Mouse (Mus musculus): ENCODE data around the gene Mgmt. TPM values are rescaled to one million over a fixed set of nuclear protein-coding genes. Genes with fewer than 3 reads are reported as not detected.

The Mgmt gene
- polyA plus RNA-seq, 1 experiment from 2014 or later = 5.2 TPM

DNA sequence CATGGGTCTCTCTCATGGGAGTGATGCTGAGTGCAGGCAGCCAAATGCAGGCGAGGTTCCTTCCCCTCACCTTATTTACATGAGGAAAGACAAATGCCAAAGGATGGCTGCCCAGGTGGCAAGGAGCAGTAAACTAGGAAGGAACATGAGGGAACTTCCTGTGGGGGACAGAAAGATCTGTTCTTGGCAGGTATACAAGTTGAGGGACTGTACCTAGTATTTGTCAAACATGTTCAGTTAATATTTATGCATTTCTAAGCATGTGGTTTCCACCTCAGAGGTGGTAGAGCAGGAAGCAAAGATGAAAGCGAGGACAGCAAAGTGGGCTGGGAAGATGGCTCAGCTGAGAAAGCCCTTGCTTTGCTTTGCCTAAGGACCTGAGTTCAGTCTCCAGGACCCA is 260.2 kb downstream of the Mgmt start:
- Histone ChIP-seq H3K9me3 (no peaks in the 10 kb centered on the region), H3K9ac (no peak overlapping the region), H3K36me3 (no peaks in the 10 kb centered on the region), H3K27me3 (replicated peaks) (no peaks in the 10 kb centered on the region), H3K4me1 (replicated peaks) (no peaks in the 10 kb centered on the region; the same call in 1 of the 2 replicates), H3K4me3 (replicated peaks) (no peak overlapping the region), H3K4me2 (replicated peaks) (no peak overlapping the region), H3K27ac (no peak overlapping the region)
- ATAC-seq = no peak
- 51% methylated on average over 2 of the region's 2 CpGs for WGBS

DNA sequence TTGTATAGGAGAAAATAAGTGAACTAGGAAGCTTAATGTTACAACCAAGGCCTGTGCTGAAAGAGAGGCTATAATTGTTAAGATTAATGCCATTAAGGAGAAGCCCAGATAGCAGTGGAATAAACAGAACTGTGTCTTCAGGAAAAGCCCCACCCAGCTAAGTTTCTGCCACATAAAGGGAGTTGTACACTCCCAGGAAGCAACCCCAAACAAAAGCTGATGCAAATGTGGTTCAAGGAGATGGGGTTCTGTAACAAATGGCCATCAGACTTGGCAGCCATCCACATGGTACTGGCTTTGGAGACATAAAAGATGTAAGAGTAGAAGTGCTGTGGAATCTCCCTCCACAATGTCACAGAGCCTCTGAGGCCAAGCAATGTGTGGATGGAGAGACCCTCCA is 264.7 kb downstream of the Mgmt start:
- H3K9me3 ChIP-seq = no peaks in the 10 kb centered on the region
- no peak for ATAC-seq
- no peaks in the 10 kb centered on the region for H3K36me3 ChIP-seq

DNA sequence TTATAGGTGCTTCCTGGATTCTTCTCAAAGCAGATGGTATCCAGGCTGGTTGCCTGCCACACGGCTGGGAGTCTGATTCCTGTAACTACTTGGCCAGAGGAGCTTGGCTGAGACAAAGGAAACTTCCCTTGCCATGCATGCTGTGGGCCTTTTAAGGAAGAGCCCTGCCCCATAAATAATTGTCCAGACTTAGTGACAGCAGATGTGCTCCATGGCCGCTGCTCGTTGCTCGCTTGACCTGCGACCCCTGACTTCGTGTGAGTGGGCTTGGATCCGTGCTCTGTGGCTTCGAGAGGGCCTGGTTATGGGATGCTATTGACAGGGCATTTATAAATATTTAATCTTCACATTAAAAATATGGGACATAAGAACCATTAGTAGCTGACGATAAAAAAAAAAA is 277.9 kb downstream of the Mgmt start:
- Histone ChIP-seq H3K4me2 (replicated peaks) (no peak overlapping the region), H3K36me3 (no peaks in the 10 kb centered on the region), H3K27me3 (replicated peaks) (no peaks in the 10 kb centered on the region), H3K9me3 (no peaks in the 10 kb centered on the region), H3K27ac (no peak overlapping the region), H3K4me3 (replicated peaks) (no peak overlapping the region), H3K9ac (no peak overlapping the region), H3K4me1 (replicated peaks) (0 out of 2 replicates have a peak, but pooled peaks cover 4% of the 10 kb centered on the region)
- ATAC-seq = no peak
- WGBS = 37% methylated on average over 9 of the region's 9 CpGs

More for the DNA sequence above, 264.7 kb downstream of the Mgmt start:
- Histone ChIP-seq H3K4me3 (replicated peaks) (no peak overlapping the region), H3K9ac (no peak overlapping the region), H3K27me3 (replicated peaks) (no peaks in the 10 kb centered on the region), H3K4me1 (replicated peaks) (no peaks in the 10 kb centered on the region; the same call in 1 of the 2 replicates), H3K4me2 (replicated peaks) (no peak overlapping the region), H3K27ac (no peak overlapping the region)
